Mouse (Mus musculus): Measurements from ENCODE around the gene Golga5. TPM values are rescaled to one million over a fixed set of nuclear protein-coding genes. Genes with fewer than 3 reads are reported as not detected.

Gene Golga5
- polyA plus RNA-seq (2012; rRNA removed; ENCODE audit: low replicate concordance): 8.7 and 10.6 TPM in 2 replicates

GRCm38 (mm10) chr12:102468894-102469764 is at the start of gene Golga5:
Golga5 (plus strand) TSS chr12:102469135.

GRCm38 (mm10) chr12:102439632-102440023 is 29.3 kb upstream of the Golga5 start, which contains the start of gene Lgmn:
Lgmn (minus strand) TSS chr12:102439813.

Other genes with a start within 250 kb of the Golga5 start
- 17.5 and 33.5 TPM in 2 replicates for gene Rin3, start 186.1 kb upstream of the Golga5 start, polyA plus RNA-seq (2012; rRNA removed; ENCODE audit: low replicate concordance)
- 91.6 and 130 TPM in 2 replicates for gene Lgmn, start 29.3 kb upstream of the Golga5 start, polyA plus RNA-seq (2012; rRNA removed; ENCODE audit: low replicate concordance)
- 0.11 and 0.19 TPM in 2 replicates for gene Chga, start 85.8 kb downstream of the Golga5 start, polyA plus RNA-seq (2012; rRNA removed; ENCODE audit: low replicate concordance)
- gene Itpk1, start 235.8 kb downstream of the Golga5 start, polyA plus RNA-seq (2012; rRNA removed; ENCODE audit: low replicate concordance): 42.9 and 44.3 TPM in 2 replicates

Measured in mammary gland, adult 2 months (tissue).